Mouse (Mus musculus) liver, embryonic 14.5 days (tissue): ENCODE data around the gene Uckl1. TPM values are rescaled to one million over a fixed set of nuclear protein-coding genes. Genes with fewer than 3 reads are reported as not detected.
A peak's percentile ranks its signal among the peaks of the same experiment; 100 is the strongest.

Source experiments
- ATAC-seq: fragments of 200-750 bp; cut with Nextera tagmentation; 2 replicates; pipeline ENCODE4 v1.8.0; 2017; ENCODE audit warnings: moderate number of reproducible peaks, mild to moderate bottlenecking, moderate library complexity; ENCODE audit not compliant: insufficient read depth
- DNase-seq, 3 experiments: peaks; one replicate each; pipeline ENCODE4 v3.0.0-alpha.2; 2012 to 2013; ENCODE audit warnings: low read depth in 3 of 3, low spot score in 3 of 3
- H3K27ac ChIP-seq: fragments of 300-500 bp; sonication (generic); 2 replicates; pipeline ENCODE4 v1.5.1; 2014; ENCODE audit warnings: moderate library complexity, mild to moderate bottlenecking, control low read depth, inconsistent platforms
- H3K27me3 ChIP-seq: fragments of 300-500 bp; sonication (generic); 2 replicates; pipeline ENCODE4 v1.6.1; 2014; ENCODE audit warnings: mild to moderate bottlenecking, low read length, moderate library complexity; ENCODE audit not compliant: control insufficient read depth, insufficient read depth
- H3K36me3 ChIP-seq: fragments of 300-500 bp; sonication (generic); replicated peaks from 2 replicates; pipeline ENCODE4 v1.6.1; 2014; ENCODE audit warnings: low read depth; ENCODE audit not compliant: control insufficient read depth, insufficient read depth
- H3K4me1 ChIP-seq, 2 experiments: fragments of 200-500 bp in 1 of 2; fragments of 300-500 bp in 1 of 2; sonication (generic) in 1 of 2; replicated peaks; 2 replicates each; pipeline ENCODE4 v1.6.1; 2012 to 2014; ENCODE audit warnings: antibody characterized with exemption in 1 of 2, inconsistent platforms in 1 of 2, low read length in 1 of 2; ENCODE audit not compliant: control insufficient read depth in 2 of 2, insufficient read depth in 2 of 2
- H3K4me2 ChIP-seq: fragments of 300-500 bp; sonication (generic); 2 replicates; pipeline ENCODE4 v1.6.1; 2014; ENCODE audit warnings: low read depth, mild to moderate bottlenecking, control low read depth, moderate library complexity
- H3K4me3 ChIP-seq, 2 experiments: fragments of 200-500 bp in 1 of 2; fragments of 300-500 bp in 1 of 2; sonication (generic) in 1 of 2; 2 replicates each; pipeline ENCODE4 v1.5.1; 2012 to 2014; ENCODE audit warnings: low read depth in 2 of 2, low read length in 2 of 2, mild to moderate bottlenecking in 2 of 2, control low read depth in 1 of 2, inconsistent platforms in 1 of 2, moderate library complexity in 1 of 2; ENCODE audit not compliant: insufficient read depth in 1 of 2
- H3K9ac ChIP-seq: fragments of 300-500 bp; sonication (generic); replicated peaks from 2 replicates; pipeline ENCODE4 v1.6.1; 2014; ENCODE audit warnings: mild to moderate bottlenecking, control low read depth, moderate library complexity
- H3K9me3 ChIP-seq: fragments of 300-500 bp; sonication (generic); 2 replicates; pipeline ENCODE4 v1.6.1; 2016; ENCODE audit warnings: low read length, mixed read lengths; ENCODE audit not compliant: control insufficient read depth
- CTCF ChIP-seq: IDR thresholded peaks from 2 replicates; pipeline ENCODE4 v1.5.1; 2016; ENCODE audit warnings: antibody characterized with exemption, low read depth, control low read depth
- EP300 ChIP-seq: IDR thresholded peaks from 2 replicates; pipeline ENCODE4 v1.6.1; 2016; ENCODE audit warnings: antibody characterized with exemption, low read depth
- WGBS: fragments of 180-500 bp; shearing (Covaris S2); extraction: QIAGEN DNeasy Blood & Tissue Kit; methylation state at CpG from one replicate; pipeline ENCODE4 v1.1.7; 2014; ENCODE audit not compliant: insufficient replicate concordance; 5-methylcytosine and 5-hydroxymethylcytosine counted together
- polyA plus RNA-seq, 2 experiments: library from polyadenylated mRNA; depleted of rRNA in 1 of 2; stranded (reverse) in 1 of 2; unstranded in 1 of 2; fragments of >200 nt; fragmentation: Nextera tagmentation in 1 of 2; extraction: Ambion mirVana in 1 of 2; gene quantifications; 2 replicates each; pipeline versions ENCODE4 v1.2.1 to v1.2.3; 2012 to 2014

The Uckl1 gene
- polyA plus RNA-seq, 2 experiments, result 18.7 to 33.3 TPM

- no peaks in the 10 kb centered on the region for H3K9me3 ChIP-seq
- H3K4me1 ChIP-seq, result peaks cover 37 to 51% of the 10 kb centered on the region in 2 experiments
- TF ChIP-seq EP300, result peak; percentile 74
- TF ChIP-seq CTCF, result no peak
- ATAC-seq (peak; percentile 44; the same call in 1 of the 2 replicates), DNase-seq (peak in 2 of 3 experiments; percentile 47 to 50)
- H3K27me3 ChIP-seq, result no peaks in the 10 kb centered on the region
- H3K9ac ChIP-seq, result peak overlapping the region; percentile 45
- no peaks in the 10 kb centered on the region; the same call in 1 of the 2 replicates for H3K36me3 ChIP-seq
- peak overlapping the region in 1 of 2 experiments; percentile 10; a peak in 2 of 4 replicates for H3K4me3 ChIP-seq
- 30% methylated on average over 7 of the region's 7 CpGs for WGBS
- H3K4me2 ChIP-seq, result peak overlapping the region; percentile 56
- peak overlapping the region; percentile 64 for H3K27ac ChIP-seq
Observed at GRCm38 (mm10) chr2:181577981-181578581, 6.6 kb downstream of the Uckl1 start.

GRCm38 (mm10) chr2:181577126-181577525 is 7.6 kb downstream of the Uckl1 start:
- WGBS, result 44% methylated on average over 2 of the region's 2 CpGs
- Histone ChIP-seq H3K9ac (no peak overlapping the region; the same call in 1 of the 2 replicates), H3K9me3 (no peaks in the 10 kb centered on the region), H3K27ac (peak overlapping the region; percentile 39; the same call in 1 of the 2 replicates), H3K4me2 (peak overlapping the region; percentile 56), H3K4me1 (peaks cover 35 to 49% of the 10 kb centered on the region in 2 experiments), H3K4me3 (no peak overlapping the region), H3K27me3 (no peaks in the 10 kb centered on the region), H3K36me3 (no peaks in the 10 kb centered on the region; the same call in 1 of the 2 replicates)
- TF ChIP-seq CTCF (no peak), EP300 (peak; percentile 22; the same call in 1 of the 2 replicates)
- DNase-seq (no peak), ATAC-seq (no peak)

GRCm38 (mm10) chr2:181576613-181577012 is 8.1 kb downstream of the Uckl1 start:
- H3K27me3 ChIP-seq, result no peaks in the 10 kb centered on the region
- no peak overlapping the region for H3K4me3 ChIP-seq
- TF ChIP-seq EP300 (peak; percentile 60), CTCF (no peak)
- peak overlapping the region; percentile 39 for H3K27ac ChIP-seq
- H3K36me3 ChIP-seq, result no peaks in the 10 kb centered on the region; the same call in 1 of the 2 replicates
- 51% methylated on average over 2 of the region's 2 CpGs for WGBS
- DNase-seq, result no peak
- H3K9me3 ChIP-seq, result no peaks in the 10 kb centered on the region
- H3K9ac ChIP-seq, result no peak overlapping the region; the same call in 1 of the 2 replicates
- peaks cover 34 to 47% of the 10 kb centered on the region in 2 experiments for H3K4me1 ChIP-seq
- ATAC-seq, result no peak
- peak overlapping the region; percentile 56 for H3K4me2 ChIP-seq

GRCm38 (mm10) chr2:181574921-181575545 is 9.7 kb downstream of the Uckl1 start:
- Histone ChIP-seq H3K27ac (no peak overlapping the region), H3K9ac (no peak overlapping the region), H3K4me1 (peaks cover 35 to 42% of the 10 kb centered on the region in 2 experiments), H3K36me3 (no peaks in the 10 kb centered on the region; the same call in 1 of the 2 replicates), H3K9me3 (no peaks in the 10 kb centered on the region), H3K4me2 (no peak overlapping the region), H3K27me3 (no peaks in the 10 kb centered on the region), H3K4me3 (no peak overlapping the region)
- no peak for ATAC-seq
- no peak for TF ChIP-seq EP300
- no peak for TF ChIP-seq CTCF
- 87% methylated on average over 7 of the region's 7 CpGs for WGBS
- DNase-seq, result no peak

- Histone ChIP-seq H3K9ac (no peak overlapping the region), H3K4me2 (no peak overlapping the region), H3K36me3 (no peaks in the 10 kb centered on the region; the same call in 1 of the 2 replicates), H3K9me3 (no peaks in the 10 kb centered on the region), H3K27ac (no peak overlapping the region), H3K4me3 (no peak overlapping the region), H3K4me1 (peaks cover 32 to 36% of the 10 kb centered on the region in 2 experiments), H3K27me3 (no peaks in the 10 kb centered on the region)
- no peak for DNase-seq
- no peak for ATAC-seq
- TF ChIP-seq CTCF, result no peak
- no peak for TF ChIP-seq EP300
- whole genome bisulfite sequencing, result 63% methylated on average over 9 of the region's 9 CpGs
Observed at GRCm38 (mm10) chr2:181573961-181574360, 10.7 kb downstream of the Uckl1 start.
